Mouse (Mus musculus) heart, embryonic 13.5 days (tissue): Measurements from ENCODE around the gene Btbd1. TPM values are rescaled to one million over a fixed set of nuclear protein-coding genes. Genes with fewer than 3 reads are reported as not detected.
A peak's percentile ranks its signal among the peaks of the same experiment; 100 is the strongest.

ENCODE experiments used
- ATAC-seq: fragments of 200-750 bp; cut with Nextera tagmentation; 2 replicates; pipeline ENCODE4 v1.8.0; 2017; ENCODE audit warnings: moderate TSS enrichment; ENCODE audit not compliant: insufficient number of reproducible peaks, low FRiP score, low TSS enrichment; ENCODE audit errors: extremely low read depth
- H3K27ac ChIP-seq: fragments of 300-500 bp; sonication (generic); replicated peaks from 2 replicates; pipeline ENCODE4 v1.5.1; 2015; ENCODE audit warnings: moderate library complexity, mild to moderate bottlenecking, inconsistent platforms
- H3K27me3 ChIP-seq: fragments of 300-500 bp; sonication (generic); replicated peaks from 2 replicates; pipeline ENCODE4 v1.6.1; 2015; ENCODE audit warnings: mild to moderate bottlenecking, inconsistent platforms
- H3K36me3 ChIP-seq: fragments of 300-500 bp; sonication (generic); 2 replicates; pipeline ENCODE4 v1.6.1; 2015; ENCODE audit warnings: mild to moderate bottlenecking, inconsistent platforms
- H3K4me1 ChIP-seq: fragments of 300-500 bp; sonication (generic); 2 replicates; pipeline ENCODE4 v1.6.1; 2015; ENCODE audit warnings: inconsistent platforms
- H3K4me2 ChIP-seq: fragments of 300-500 bp; sonication (generic); 2 replicates; pipeline ENCODE4 v1.6.1; 2015; ENCODE audit warnings: inconsistent platforms, mild to moderate bottlenecking, moderate library complexity
- H3K4me3 ChIP-seq: fragments of 300-500 bp; sonication (generic); 2 replicates; pipeline ENCODE4 v1.5.1; 2015; ENCODE audit warnings: moderate library complexity, mild to moderate bottlenecking, inconsistent platforms
- H3K9ac ChIP-seq: fragments of 300-500 bp; sonication (generic); 2 replicates; pipeline ENCODE4 v1.6.1; 2015; ENCODE audit warnings: inconsistent platforms, mild to moderate bottlenecking, moderate library complexity
- H3K9me3 ChIP-seq: fragments of 300-500 bp; sonication (generic); 2 replicates; pipeline ENCODE4 v1.6.1; 2016; ENCODE audit warnings: inconsistent platforms
- WGBS: fragments of 180-500 bp; shearing (Covaris S2); methylation state at CpG from one replicate; pipeline ENCODE4 v1.1.7; 2015; ENCODE audit warnings: mixed read lengths; 5-methylcytosine and 5-hydroxymethylcytosine counted together
- polyA plus RNA-seq: library from polyadenylated mRNA; unstranded; fragments of >200 nt; fragmentation: Nextera tagmentation; extraction: Ambion mirVana; gene quantifications from 2 replicates; pipeline ENCODE4 v1.2.1, GENCODE M21; 2015

Gene Btbd1
- polyA plus RNA-seq, 1 experiment from 2014 or later: 74.6 TPM

- H3K9ac ChIP-seq: no peak overlapping the region
- H3K36me3 ChIP-seq: no peaks in the 10 kb centered on the region
- no peak overlapping the region for H3K4me2 ChIP-seq
- H3K27me3 ChIP-seq: no peaks in the 10 kb centered on the region
- no peak overlapping the region for H3K27ac ChIP-seq
- WGBS: 74% methylated on average over 5 of the region's 5 CpGs
- no peaks in the 10 kb centered on the region for H3K9me3 ChIP-seq
- H3K4me3 ChIP-seq: no peak overlapping the region
- ATAC-seq: no peak
- H3K4me1 ChIP-seq: peaks cover 10% of the 10 kb centered on the region
These were observed 20.0 kb upstream of the Btbd1 start for GRCm38 (mm10) chr7:81849214-81849613.

- Histone ChIP-seq H3K9me3 (no peaks in the 10 kb centered on the region), H3K27me3 (no peaks in the 10 kb centered on the region), H3K27ac (no peak overlapping the region), H3K4me1 (peaks cover 7% of the 10 kb centered on the region; the same call in 1 of the 2 replicates), H3K36me3 (no peaks in the 10 kb centered on the region), H3K4me2 (no peak overlapping the region), H3K4me3 (no peak overlapping the region), H3K9ac (no peak overlapping the region)
- WGBS: 54% methylated on average over 4 of the region's 4 CpGs
- no peak for ATAC-seq
These were observed 18.5 kb upstream of the Btbd1 start for GRCm38 (mm10) chr7:81847777-81848176.

GRCm38 (mm10) chr7:81847010-81847409, 17.8 kb upstream of the Btbd1 start:
- no peak overlapping the region for H3K27ac ChIP-seq
- no peaks in the 10 kb centered on the region for H3K36me3 ChIP-seq
- no peak for ATAC-seq
- H3K4me2 ChIP-seq: no peak overlapping the region
- no peaks in the 10 kb centered on the region for H3K9me3 ChIP-seq
- H3K27me3 ChIP-seq: no peaks in the 10 kb centered on the region
- H3K4me3 ChIP-seq: no peak overlapping the region
- peaks cover 7% of the 10 kb centered on the region; the same call in 1 of the 2 replicates for H3K4me1 ChIP-seq
- WGBS: 36% methylated on average over 8 of the region's 8 CpGs
- H3K9ac ChIP-seq: no peak overlapping the region

- ATAC-seq: no peak
- 57% methylated on average over 8 of the region's 8 CpGs for WGBS
- Histone ChIP-seq H3K4me3 (no peak overlapping the region), H3K4me2 (no peak overlapping the region), H3K36me3 (no peaks in the 10 kb centered on the region), H3K9ac (no peak overlapping the region), H3K9me3 (no peaks in the 10 kb centered on the region), H3K4me1 (peaks cover 12% of the 10 kb centered on the region), H3K27ac (no peak overlapping the region), H3K27me3 (no peaks in the 10 kb centered on the region)
These were observed 16.8 kb upstream of the Btbd1 start for GRCm38 (mm10) chr7:81846008-81846407.

- no peak overlapping the region for H3K4me2 ChIP-seq
- H3K27me3 ChIP-seq: no peaks in the 10 kb centered on the region
- H3K4me1 ChIP-seq: peaks cover 19% of the 10 kb centered on the region
- no peak overlapping the region for H3K9ac ChIP-seq
- 71% methylated on average over 3 of the region's 3 CpGs for WGBS
- no peak for ATAC-seq
- no peak overlapping the region for H3K27ac ChIP-seq
- H3K36me3 ChIP-seq: no peaks in the 10 kb centered on the region
- no peaks in the 10 kb centered on the region for H3K9me3 ChIP-seq
- H3K4me3 ChIP-seq: no peak overlapping the region
These were observed 16.1 kb upstream of the Btbd1 start for GRCm38 (mm10) chr7:81845313-81845712.

GRCm38 (mm10) chr7:81844801-81845200, 15.6 kb upstream of the Btbd1 start:
- Histone ChIP-seq H3K4me1 (peaks cover 22% of the 10 kb centered on the region), H3K4me3 (no peak overlapping the region), H3K36me3 (no peaks in the 10 kb centered on the region), H3K9me3 (no peaks in the 10 kb centered on the region), H3K4me2 (no peak overlapping the region), H3K27me3 (no peaks in the 10 kb centered on the region), H3K27ac (no peak overlapping the region), H3K9ac (no peak overlapping the region)
- no peak for ATAC-seq
- 63% methylated on average over 11 of the region's 11 CpGs for WGBS

GRCm38 (mm10) chr7:81843903-81844302, 14.7 kb upstream of the Btbd1 start:
- Histone ChIP-seq H3K4me1 (peaks cover 22% of the 10 kb centered on the region), H3K4me2 (no peak overlapping the region), H3K27ac (no peak overlapping the region), H3K4me3 (no peak overlapping the region), H3K27me3 (no peaks in the 10 kb centered on the region), H3K9me3 (no peaks in the 10 kb centered on the region), H3K36me3 (no peaks in the 10 kb centered on the region), H3K9ac (no peak overlapping the region)
- WGBS: 79% methylated on average over 8 of the region's 8 CpGs
- no peak for ATAC-seq

GRCm38 (mm10) chr7:81842998-81843397, 13.8 kb upstream of the Btbd1 start:
- Histone ChIP-seq H3K9ac (no peak overlapping the region), H3K27me3 (no peaks in the 10 kb centered on the region), H3K4me1 (peaks cover 22% of the 10 kb centered on the region), H3K9me3 (no peaks in the 10 kb centered on the region), H3K27ac (no peak overlapping the region), H3K36me3 (no peaks in the 10 kb centered on the region), H3K4me3 (no peak overlapping the region), H3K4me2 (no peak overlapping the region)
- ATAC-seq: no peak
- WGBS: 44% methylated on average over 1 of the region's 1 CpGs

- WGBS: 87% methylated on average over 7 of the region's 7 CpGs
- Histone ChIP-seq H3K4me2 (no peak overlapping the region), H3K9me3 (no peaks in the 10 kb centered on the region), H3K27me3 (no peaks in the 10 kb centered on the region), H3K4me3 (no peak overlapping the region), H3K27ac (no peak overlapping the region), H3K36me3 (no peaks in the 10 kb centered on the region), H3K9ac (no peak overlapping the region), H3K4me1 (peaks cover 22% of the 10 kb centered on the region)
- no peak for ATAC-seq
These were observed 12.9 kb upstream of the Btbd1 start for GRCm38 (mm10) chr7:81842141-81842540.

GRCm38 (mm10) chr7:81841439-81841838, 12.2 kb upstream of the Btbd1 start:
- H3K27me3 ChIP-seq: no peaks in the 10 kb centered on the region
- 83% methylated on average over 6 of the region's 6 CpGs for WGBS
- peaks cover 15% of the 10 kb centered on the region for H3K4me1 ChIP-seq
- no peaks in the 10 kb centered on the region for H3K36me3 ChIP-seq
- no peak overlapping the region for H3K4me2 ChIP-seq
- H3K27ac ChIP-seq: no peak overlapping the region
- ATAC-seq: no peak
- no peak overlapping the region for H3K9ac ChIP-seq
- no peaks in the 10 kb centered on the region for H3K9me3 ChIP-seq
- H3K4me3 ChIP-seq: no peak overlapping the region

- Histone ChIP-seq H3K4me2 (no peak overlapping the region), H3K27me3 (no peaks in the 10 kb centered on the region), H3K9ac (no peak overlapping the region; the same call in 1 of the 2 replicates), H3K9me3 (no peaks in the 10 kb centered on the region), H3K4me1 (peaks cover 15% of the 10 kb centered on the region), H3K4me3 (no peak overlapping the region), H3K27ac (peak overlapping the region; percentile 63), H3K36me3 (no peaks in the 10 kb centered on the region)
- no peak for ATAC-seq
- 35% methylated on average over 7 of the region's 7 CpGs for WGBS
These were observed 11.5 kb upstream of the Btbd1 start for GRCm38 (mm10) chr7:81840661-81841181.

GRCm38 (mm10) chr7:81839746-81840145, 10.5 kb upstream of the Btbd1 start:
- H3K27ac ChIP-seq: no peak overlapping the region
- no peak overlapping the region for H3K9ac ChIP-seq
- no peaks in the 10 kb centered on the region for H3K9me3 ChIP-seq
- no peaks in the 10 kb centered on the region for H3K27me3 ChIP-seq
- 59% methylated on average over 6 of the region's 6 CpGs for WGBS
- no peak overlapping the region for H3K4me3 ChIP-seq
- no peak for ATAC-seq
- no peak overlapping the region for H3K4me2 ChIP-seq
- H3K4me1 ChIP-seq: peaks cover 15% of the 10 kb centered on the region
- no peaks in the 10 kb centered on the region for H3K36me3 ChIP-seq
